Mouse (Mus musculus) thymus, adult 18-20 months (tissue): ENCODE data around the gene Lifr.

ENCODE experiments used
- DNase-seq, 2 experiments: peaks; one replicate each; pipeline ENCODE4 v3.0.0; 2022; ENCODE audit warnings: mixed read lengths in 2 of 2

The Lifr gene

GRCm38 (mm10) chr15:7129944-7130287, 39.5 kb downstream of the Lifr start:
- no peak for DNase-seq

GRCm38 (mm10) chr15:7130691-7131225, 40.3 kb downstream of the Lifr start:
- DNase-seq, result no peak

GRCm38 (mm10) chr15:7132741-7133140, 42.3 kb downstream of the Lifr start:
- peak in 1 of 2 experiments; percentile 9 for DNase-seq

GRCm38 (mm10) chr15:7134454-7135052, 44.1 kb downstream of the Lifr start:
- no peak for DNase-seq

GRCm38 (mm10) chr15:7135982-7136562, 45.7 kb downstream of the Lifr start:
- no peak for DNase-seq

GRCm38 (mm10) chr15:7136912-7137311, 46.5 kb downstream of the Lifr start:
- no peak for DNase-seq

- no peak for DNase-seq
Observed at GRCm38 (mm10) chr15:7137607-7138006, 47.2 kb downstream of the Lifr start.

GRCm38 (mm10) chr15:7138471-7138870, 48.1 kb downstream of the Lifr start:
- DNase-seq, result no peak

- no peak for DNase-seq
Observed at GRCm38 (mm10) chr15:7140322-7140721, 49.9 kb downstream of the Lifr start.

- DNase-seq, result no peak
Observed at GRCm38 (mm10) chr15:7141246-7141645, 50.8 kb downstream of the Lifr start.

- DNase-seq, result no peak
Observed at GRCm38 (mm10) chr15:7143689-7144170, 53.3 kb downstream of the Lifr start.

GRCm38 (mm10) chr15:7144542-7144941, 54.1 kb downstream of the Lifr start:
- DNase-seq, result no peak

- DNase-seq, result no peak
Observed at GRCm38 (mm10) chr15:7144942-7145341, 54.5 kb downstream of the Lifr start.

- DNase-seq, result no peak
Observed at GRCm38 (mm10) chr15:7145555-7145954, 55.1 kb downstream of the Lifr start.

- no peak for DNase-seq
Observed at GRCm38 (mm10) chr15:7146529-7146928, 56.1 kb downstream of the Lifr start.

GRCm38 (mm10) chr15:7149796-7150195, 59.4 kb downstream of the Lifr start:
- no peak for DNase-seq

- no peak for DNase-seq
Observed at GRCm38 (mm10) chr15:7150591-7150990, 60.2 kb downstream of the Lifr start.

- no peak for DNase-seq
Observed at GRCm38 (mm10) chr15:7152116-7152760, 61.8 kb downstream of the Lifr start.

GRCm38 (mm10) chr15:7154010-7154736, 63.8 kb downstream of the Lifr start:
- DNase-seq, result no peak

GRCm38 (mm10) chr15:7154737-7155090, 64.3 kb downstream of the Lifr start:
- DNase-seq, result no peak

GRCm38 (mm10) chr15:7157658-7158057, 67.2 kb downstream of the Lifr start:
- no peak for DNase-seq

- DNase-seq, result no peak
Observed at GRCm38 (mm10) chr15:7159869-7160268, 69.5 kb downstream of the Lifr start.

- DNase-seq, result no peak
Observed at GRCm38 (mm10) chr15:7160321-7160720, 69.9 kb downstream of the Lifr start.

GRCm38 (mm10) chr15:7163851-7164250, 73.4 kb downstream of the Lifr start:
- no peak for DNase-seq
